Mouse (Mus musculus) mammary gland, adult 2 months (tissue): ENCODE results near the gene Gm15446. TPM values are rescaled to one million over a fixed set of nuclear protein-coding genes. Genes with fewer than 3 reads are reported as not detected.

Source experiments
- polyA plus RNA-seq: library from polyadenylated mRNA; depleted of rRNA; stranded (reverse); fragments of >200 nt; gene quantifications from 2 replicates; pipeline ENCODE4 v1.2.3, GENCODE M21; 2012; ENCODE audit warnings: low replicate concordance; rRNA removed

Gm15446 gene
- 1.3 and 3.5 TPM in 2 replicates for polyA plus RNA-seq

DNA sequence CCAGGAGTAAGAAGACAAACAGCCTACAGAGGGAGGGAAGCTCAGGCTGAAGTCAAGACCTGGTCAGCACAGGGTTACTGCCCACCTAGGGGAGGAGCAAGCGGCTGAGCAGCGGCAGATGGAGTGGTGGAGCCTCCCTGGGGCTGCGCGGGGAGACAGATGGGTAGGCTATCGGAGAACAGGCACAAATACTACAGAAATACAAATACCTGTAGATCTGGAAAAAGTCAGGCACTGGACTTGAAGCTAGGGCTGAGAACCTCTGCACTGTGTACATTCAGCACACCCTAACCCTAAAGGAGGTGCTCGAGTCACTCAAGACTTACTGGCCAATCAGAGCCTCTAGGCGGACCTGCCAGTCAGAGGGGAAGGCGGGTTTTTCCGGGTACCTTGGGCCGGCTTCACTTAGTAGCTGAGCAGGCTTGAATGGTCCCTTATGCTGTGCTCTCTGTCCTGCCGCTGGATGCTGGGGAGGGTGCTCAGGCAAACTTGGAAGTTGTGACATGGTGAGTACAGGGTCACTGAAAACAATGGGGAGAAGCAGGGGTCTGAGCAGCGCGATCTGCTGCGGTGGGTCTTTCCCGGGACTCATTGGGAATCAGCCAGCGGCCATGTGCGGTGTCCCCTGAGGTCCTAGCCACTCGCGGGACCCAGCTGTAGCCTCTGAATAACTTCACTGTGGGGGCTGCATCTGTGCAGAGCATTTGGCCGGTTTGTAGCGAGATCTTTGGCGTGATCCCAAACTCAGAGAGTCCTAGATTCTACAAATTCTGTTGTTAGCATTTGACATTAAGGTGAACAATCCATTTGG, at the start of gene Gm15446:
Gene Gm15446 (plus strand): TSS at position 140 of the 811 bp plus-strand sequence.

Other genes with a start within 250 kb of the Gm15446 start
- gene 5430403G16Rik, start 232.4 kb upstream of the Gm15446 start, polyA plus RNA-seq, result 0.08 and 0.24 TPM in 2 replicates
- gene 4930522L14Rik, start 171.5 kb upstream of the Gm15446 start, polyA plus RNA-seq, result 0.48 and 3.4 TPM in 2 replicates
- gene Zfp932, start 73.1 kb downstream of the Gm15446 start, polyA plus RNA-seq, result 1.6 and 8.3 TPM in 2 replicates
- 0.68 TPM in 1 of 2 replicates, not detected in the other for gene Gm17655, start 149.1 kb downstream of the Gm15446 start, polyA plus RNA-seq
- gene Gm35315, start 171.0 kb downstream of the Gm15446 start, polyA plus RNA-seq, result 0.06 and 0.22 TPM in 2 replicates
- gene Plcxd1, start 176.6 kb downstream of the Gm15446 start, polyA plus RNA-seq, result 3.6 and 4.3 TPM in 2 replicates
- 96.9 and 180 TPM in 2 replicates for gene Gtpbp6, start 184.8 kb downstream of the Gm15446 start, polyA plus RNA-seq
- gene Zfp605, start 186.7 kb downstream of the Gm15446 start, polyA plus RNA-seq, result 0.18 and 0.70 TPM in 2 replicates
- 47.0 and 73.3 TPM in 2 replicates for gene Chfr, start 212.4 kb downstream of the Gm15446 start, polyA plus RNA-seq